Mouse (Mus musculus) ES-E14 (cell line): ENCODE measurements around the gene Lcmt2.

Experiments
- HCFC1 ChIP-seq: IDR thresholded peaks from 2 replicates; pipeline ENCODE4 v1.6.1; 2012; ENCODE audit warnings: low read length, inconsistent platforms, borderline replicate concordance; ENCODE audit not compliant: insufficient read depth
- ZC3H11A ChIP-seq: IDR thresholded peaks from 2 replicates; pipeline ENCODE4 v1.6.1; 2012; ENCODE audit warnings: low read depth, mild to moderate bottlenecking, inconsistent platforms, low read length, borderline replicate concordance
- ZNF384 ChIP-seq: IDR thresholded peaks from 2 replicates; pipeline ENCODE4 v1.6.1; 2012; ENCODE audit warnings: low read depth, low read length, inconsistent platforms

GRCm38 (mm10) chr2:121139266-121140017, 1.0 kb downstream of the Lcmt2 start:
- TF ChIP-seq ZNF384 (no peak), ZC3H11A (no peak), HCFC1 (no peak)
